10 mouse cellular contexts compared by ENCODE assay signal in genomic region chrX:6522935-6523334, GRCm38 (mm10).
A peak's percentile ranks its signal among the peaks of the same experiment; 100 is the strongest.
DNase-seq lines count a peak whose midpoint lies in the region; ATAC-seq and TF ChIP-seq lines count a peak whose summit lies in the region.
"Had no signal": no experiment of that assay in that cellular context is flagged by ENCODE, and none has a peak within 500 bp of the region (broad histone marks: within the 10 kb centered on the region; RNA-seq: fewer than 3 reads in every experiment).

No protein-coding gene starts in this region.

- no peak overlapping the region for H3K4me2 ChIP-seq in embryonic facial prominence, embryonic 11.5 days (ENCODE audit: low read depth, low read length)
- H3K4me2 ChIP-seq: embryonic facial prominence, embryonic 13.5 days; hindbrain, embryonic 15.5 days had no signal

- no peaks in the 10 kb centered on the region for H3K4me1 ChIP-seq in embryonic facial prominence, embryonic 11.5 days (ENCODE audit: control insufficient read depth, insufficient read depth, low read length)
- H3K4me1 ChIP-seq in embryonic facial prominence, embryonic 10.5 days: no peaks in the 10 kb centered on the region
- H3K4me1 ChIP-seq in MEL (ENCODE audit: control insufficient read depth in 1 of 2, insufficient read depth in 2 of 2, low read length in 2 of 2): no peaks in the 10 kb centered on the region
- H3K4me1 ChIP-seq: embryonic facial prominence, embryonic 13.5 days; hindbrain, embryonic 15.5 days had no signal

- ATAC-seq in embryonic facial prominence, embryonic 11.5 days (replicated peaks; ENCODE audit: insufficient number of reproducible peaks, low FRiP score, low TSS enrichment, low read depth): no peak
- no peak for ATAC-seq in inflammation-experienced regulatory T-cells, adult 6 months

- TF ChIP-seq CTCF in layer of hippocampus, adult 2 months (conservative IDR thresholded peaks at IDR 0.05): peak; percentile 75
- TF ChIP-seq CTCF in MEL (IDR thresholded peaks at IDR 0.05 in 2 of 3, conservative IDR thresholded peaks at IDR 0.05 in 1 of 3; ENCODE audit: control insufficient read depth in 1 of 3, insufficient read depth in 1 of 3, low read depth in 2 of 3, low read length in 3 of 3, poor library complexity in 1 of 3, severe bottlenecking in 1 of 3): no peak; a peak in 1 of 6 replicates

- no peak overlapping the region for H3K27ac ChIP-seq in embryonic facial prominence, embryonic 11.5 days (replicated peaks; ENCODE audit: low read depth, low read length)
- H3K27ac ChIP-seq in embryonic facial prominence, embryonic 10.5 days (replicated peaks): no peak overlapping the region
- H3K27ac ChIP-seq in layer of hippocampus, adult 2 months: no peak overlapping the region
- H3K27ac ChIP-seq in MEL (ENCODE audit: control insufficient read depth, low read depth, low read length): no peak overlapping the region
- H3K27ac ChIP-seq: embryonic facial prominence, embryonic 13.5 days; hindbrain, embryonic 15.5 days had no signal

- no peak overlapping the region for H3K4me3 ChIP-seq in embryonic facial prominence, embryonic 11.5 days (ENCODE audit: low read depth, low read length)
- H3K4me3 ChIP-seq in embryonic facial prominence, embryonic 10.5 days: no peak overlapping the region
- no peak overlapping the region for H3K4me3 ChIP-seq in layer of hippocampus, adult 2 months
- H3K4me3 ChIP-seq in MEL (ENCODE audit: control insufficient read depth in 1 of 2, insufficient read depth in 1 of 2, low read depth in 2 of 2, low read length in 2 of 2): no peak overlapping the region
- H3K4me3 ChIP-seq: embryonic facial prominence, embryonic 13.5 days; hindbrain, embryonic 15.5 days had no signal

- DNase-seq in embryonic facial prominence, embryonic 11.5 days (ENCODE audit: low spot score): peak; percentile 58
- no peak for DNase-seq in embryonic facial prominence, embryonic 10.5 days (ENCODE audit: low spot score)
- DNase-seq in layer of hippocampus, adult 2 months (ENCODE audit: low spot score in 2 of 2): peak; percentile 1 to 13
- no peak for DNase-seq in layer of hippocampus, adult 9-11 months
- peak; percentile 6 for DNase-seq in MEL (ENCODE audit: low read depth, low spot score)
- peak; percentile 36 to 41 for DNase-seq in kidney, postnatal 36 days
- no peak for DNase-seq in thymus, postnatal 10 days (ENCODE audit: low spot score in 2 of 2)

- H3K9me3 ChIP-seq in embryonic facial prominence, embryonic 11.5 days (replicated peaks; ENCODE audit: control insufficient read depth, low read length): no peaks in the 10 kb centered on the region
- no peaks in the 10 kb centered on the region for H3K9me3 ChIP-seq in embryonic facial prominence, embryonic 10.5 days
- H3K9me3 ChIP-seq in MEL (replicated peaks; ENCODE audit: insufficient read depth, low read length): no peaks in the 10 kb centered on the region
- H3K9me3 ChIP-seq: embryonic facial prominence, embryonic 13.5 days; hindbrain, embryonic 15.5 days had no signal

- H3K9ac ChIP-seq in embryonic facial prominence, embryonic 11.5 days (replicated peaks; ENCODE audit: low read length): no peak overlapping the region
- no peak overlapping the region for H3K9ac ChIP-seq in MEL (ENCODE audit: control insufficient read depth, low read depth, low read length, poor library complexity, severe bottlenecking)
- H3K9ac ChIP-seq: embryonic facial prominence, embryonic 13.5 days; hindbrain, embryonic 15.5 days had no signal

- TF ChIP-seq POLR2A in MEL (IDR thresholded peaks at IDR 0.05; ENCODE audit: control insufficient read depth in 1 of 2, insufficient read depth in 1 of 2, low read depth in 1 of 2, low read length in 2 of 2, poor library complexity in 1 of 2): no peak

- TF ChIP-seq RAD21 in MEL (IDR thresholded peaks at IDR 0.05; ENCODE audit: low read depth, low read length): no peak; the same call in none of the 2 replicates

- no peak for TF ChIP-seq EP300 in MEL (IDR thresholded peaks at IDR 0.05; ENCODE audit: low read depth in 1 of 2, low read length in 2 of 2)

- no peaks in the 10 kb centered on the region for H3K27me3 ChIP-seq in embryonic facial prominence, embryonic 11.5 days (ENCODE audit: control insufficient read depth, insufficient read depth, low read length)
- no peaks in the 10 kb centered on the region for H3K27me3 ChIP-seq in embryonic facial prominence, embryonic 10.5 days (replicated peaks; ENCODE audit: low read depth, poor library complexity, severe bottlenecking)
- no peaks in the 10 kb centered on the region for H3K27me3 ChIP-seq in MEL (ENCODE audit: control insufficient read depth in 1 of 2, insufficient read depth in 2 of 2, low read length in 2 of 2)
- H3K27me3 ChIP-seq: embryonic facial prominence, embryonic 13.5 days; hindbrain, embryonic 15.5 days had no signal

- WGBS in embryonic facial prominence, embryonic 11.5 days: 71% methylated on average over 2 of the region's 2 CpGs
- WGBS in embryonic facial prominence, embryonic 10.5 days: 70% methylated on average over 2 of the region's 2 CpGs

- no peaks in the 10 kb centered on the region for H3K36me3 ChIP-seq in embryonic facial prominence, embryonic 11.5 days (replicated peaks; ENCODE audit: control insufficient read depth, insufficient read depth, low read depth, low read length)
- H3K36me3 ChIP-seq in embryonic facial prominence, embryonic 10.5 days (replicated peaks): no peaks in the 10 kb centered on the region
- no peaks in the 10 kb centered on the region for H3K36me3 ChIP-seq in MEL (ENCODE audit: control insufficient read depth in 1 of 2, insufficient read depth in 2 of 2, low read length in 2 of 2)
- H3K36me3 ChIP-seq: embryonic facial prominence, embryonic 13.5 days; hindbrain, embryonic 15.5 days had no signal

- H3K79me2 ChIP-seq in MEL (ENCODE audit: control insufficient read depth, insufficient read depth, low read length, poor library complexity): no peaks in the 10 kb centered on the region

TF ChIP-seq in MEL, 35 proteins besides CTCF, POLR2A, EP300 and RAD21:
- TF ChIP-seq SMC3 (IDR thresholded peaks at IDR 0.05; ENCODE audit: low read depth, low read length): peak; percentile 17; the same call in 1 of the 2 replicates
- no peak for TF ChIP-seq USF2 (IDR thresholded peaks at IDR 0.05; ENCODE audit: borderline replicate concordance in 1 of 2, insufficient read depth in 1 of 2, low read depth in 1 of 2, low read length in 2 of 2)

Comparison
In these comparisons a context has a peak if more than half of its experiments do, and no peak if none do; other contexts are left out.
1. DNase-seq: peak in embryonic facial prominence, embryonic 11.5 days (single experiment), layer of hippocampus, adult 2 months (2 of 2), MEL (single experiment) and kidney, postnatal 36 days (2 of 2); none in embryonic facial prominence, embryonic 10.5 days (single experiment), layer of hippocampus, adult 9-11 months (single experiment) and thymus, postnatal 10 days (0 of 2).